Mouse (Mus musculus) thymus, adult 2 months (tissue): ENCODE measurements around the gene Usp24. TPM values are rescaled to one million over a fixed set of nuclear protein-coding genes. Genes with fewer than 3 reads are reported as not detected.
A peak's percentile ranks its signal among the peaks of the same experiment; 100 is the strongest.

ENCODE experiments used
- DNase-seq: peaks from one replicate; pipeline ENCODE4 v3.0.0; 2021
- H3K27ac ChIP-seq: fragments of 200-500 bp; 2 replicates; pipeline ENCODE4 v1.5.1; 2012; ENCODE audit warnings: low read length, control low read depth; ENCODE audit not compliant: control insufficient read depth, insufficient read depth
- H3K27me3 ChIP-seq: fragments of 200-500 bp; 2 replicates; pipeline ENCODE4 v1.6.1; 2012; ENCODE audit warnings: mild to moderate bottlenecking, low read length, moderate library complexity, mixed read lengths; ENCODE audit not compliant: control insufficient read depth, insufficient read depth
- H3K36me3 ChIP-seq: fragments of 200-500 bp; 2 replicates; pipeline ENCODE4 v1.6.1; 2012; ENCODE audit warnings: mild to moderate bottlenecking, low read length, moderate library complexity; ENCODE audit not compliant: control insufficient read depth, insufficient read depth
- H3K4me1 ChIP-seq: fragments of 200-500 bp; replicated peaks from 2 replicates; pipeline ENCODE4 v1.6.1; 2012; ENCODE audit warnings: low read length; ENCODE audit not compliant: control insufficient read depth, insufficient read depth
- H3K4me3 ChIP-seq: fragments of 200-500 bp; 2 replicates; pipeline ENCODE4 v1.5.1; 2012; ENCODE audit warnings: mild to moderate bottlenecking, low read length, control low read depth, moderate library complexity; ENCODE audit not compliant: control insufficient read depth, insufficient read depth
- CTCF ChIP-seq: fragments of 200-500 bp; IDR thresholded peaks from 2 replicates; pipeline ENCODE4 v1.5.1; 2012; ENCODE audit warnings: mild to moderate bottlenecking, control low read depth, low read length, moderate library complexity, borderline replicate concordance; ENCODE audit not compliant: control insufficient read depth, poor library complexity, insufficient read depth; ENCODE audit errors: extremely low read depth
- POLR2A ChIP-seq: fragments of 200-500 bp; IDR thresholded peaks from 2 replicates; pipeline ENCODE4 v1.6.1; 2012; ENCODE audit warnings: mild to moderate bottlenecking, low read length, control low read depth, moderate library complexity; ENCODE audit not compliant: control insufficient read depth, poor library complexity, insufficient read depth; ENCODE audit errors: extremely low read depth
- WGBS: fragments of 180-500 bp; shearing (Covaris S2); methylation state at CpG from one replicate; pipeline ENCODE4 v1.1.7; 2018; 5-methylcytosine and 5-hydroxymethylcytosine counted together
- polyA plus RNA-seq: library from polyadenylated mRNA; depleted of rRNA; stranded (reverse); fragments of >200 nt; gene quantifications from 2 replicates; pipeline ENCODE4 v1.2.3, GENCODE M21; 2012

Usp24 gene
- polyA plus RNA-seq, 1 experiment: 22.6 TPM

DNA sequence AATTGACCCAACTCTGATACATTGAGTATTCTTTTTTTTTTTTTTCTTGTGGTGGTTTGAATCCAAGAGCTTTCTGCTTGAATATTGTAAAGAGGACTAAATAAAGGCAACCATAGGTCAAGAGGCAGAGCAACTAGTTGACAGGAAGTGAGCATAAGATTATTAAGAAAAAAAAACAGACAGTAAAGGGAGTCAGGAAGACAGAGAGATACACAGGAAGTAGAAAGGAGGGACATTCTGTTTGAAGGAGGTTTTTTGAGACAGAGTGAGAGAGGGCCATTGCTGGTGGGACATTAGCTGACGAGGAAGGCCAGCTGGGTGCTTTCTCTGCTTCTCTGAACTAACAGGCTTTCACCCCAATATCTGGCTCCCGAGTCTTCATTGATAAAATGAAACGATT lies 7.9 kb upstream of the Usp24 start:
- Histone ChIP-seq H3K4me3 (no peak overlapping the region), H3K36me3 (no peaks in the 10 kb centered on the region), H3K27ac (no peak overlapping the region), H3K27me3 (no peaks in the 10 kb centered on the region), H3K4me1 (peaks cover 7% of the 10 kb centered on the region)
- TF ChIP-seq CTCF (no peak), POLR2A (no peak)
- DNase-seq: no peak
- WGBS: 91% methylated on average over 3 of the region's 3 CpGs

GRCm38 (mm10) chr4:106312651-106313050 lies 3.4 kb upstream of the Usp24 start:
- no peak overlapping the region for H3K4me3 ChIP-seq
- no peaks in the 10 kb centered on the region for H3K27me3 ChIP-seq
- TF ChIP-seq CTCF (no peak), POLR2A (no peak)
- H3K27ac ChIP-seq: peak overlapping the region; percentile 5; the same call in 1 of the 2 replicates
- DNase-seq: no peak
- WGBS: 91% methylated on average over 8 of the region's 8 CpGs
- H3K4me1 ChIP-seq: peaks cover 27% of the 10 kb centered on the region
- no peaks in the 10 kb centered on the region for H3K36me3 ChIP-seq

DNA sequence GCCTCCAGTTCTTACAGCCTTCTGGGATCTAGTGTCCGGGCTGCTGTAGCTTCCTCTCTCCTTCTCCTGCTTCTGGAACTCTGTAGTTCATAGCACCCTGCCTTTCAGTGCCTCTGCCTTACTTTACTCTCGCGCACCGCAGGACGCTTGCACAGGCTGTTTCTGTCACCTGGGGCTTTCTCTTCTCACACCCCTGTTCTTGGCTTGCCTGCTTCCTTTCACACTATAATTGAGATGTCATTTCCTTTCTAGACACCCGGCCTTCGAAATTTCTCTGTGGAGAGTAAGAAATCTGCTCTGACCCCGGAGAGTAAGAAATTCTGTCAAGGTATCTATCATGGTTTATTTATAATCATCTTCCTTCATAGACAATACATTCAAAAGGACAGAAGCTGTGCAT lies 2.9 kb upstream of the Usp24 start:
- Histone ChIP-seq H3K4me3 (no peak overlapping the region), H3K4me1 (peaks cover 28% of the 10 kb centered on the region), H3K27ac (peak overlapping the region; percentile 5; the same call in 1 of the 2 replicates), H3K36me3 (no peaks in the 10 kb centered on the region), H3K27me3 (no peaks in the 10 kb centered on the region)
- DNase-seq: peak; percentile 51
- WGBS: 38% methylated on average over 8 of the region's 8 CpGs
- no peak for TF ChIP-seq POLR2A
- TF ChIP-seq CTCF: no peak

DNA sequence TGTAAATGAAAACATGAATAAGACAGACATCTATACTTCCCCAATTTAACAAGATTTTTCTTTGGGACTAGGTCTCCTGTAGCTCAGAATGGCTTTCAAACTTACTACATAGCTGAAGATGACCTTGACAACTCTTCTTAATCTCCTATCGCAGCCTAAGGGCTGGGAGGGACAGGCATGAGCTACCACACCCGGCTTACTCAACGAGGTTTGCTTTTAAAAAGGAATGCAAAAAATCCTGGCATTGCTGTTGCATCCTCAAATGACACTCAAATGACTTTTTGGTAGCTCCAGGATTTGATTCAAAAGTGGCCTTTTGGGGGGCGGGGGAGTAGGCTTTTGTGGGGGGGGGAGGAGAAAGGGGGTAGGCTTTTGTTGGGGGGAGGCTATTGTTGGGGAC lies 2.1 kb upstream of the Usp24 start:
- no peak for TF ChIP-seq POLR2A
- TF ChIP-seq CTCF: no peak
- 48% methylated on average over 4 of the region's 4 CpGs for WGBS
- Histone ChIP-seq H3K27me3 (no peaks in the 10 kb centered on the region), H3K4me1 (peaks cover 26% of the 10 kb centered on the region), H3K4me3 (no peak overlapping the region), H3K36me3 (no peaks in the 10 kb centered on the region), H3K27ac (peak overlapping the region; percentile 62; the same call in 1 of the 2 replicates)
- DNase-seq: no peak

DNA sequence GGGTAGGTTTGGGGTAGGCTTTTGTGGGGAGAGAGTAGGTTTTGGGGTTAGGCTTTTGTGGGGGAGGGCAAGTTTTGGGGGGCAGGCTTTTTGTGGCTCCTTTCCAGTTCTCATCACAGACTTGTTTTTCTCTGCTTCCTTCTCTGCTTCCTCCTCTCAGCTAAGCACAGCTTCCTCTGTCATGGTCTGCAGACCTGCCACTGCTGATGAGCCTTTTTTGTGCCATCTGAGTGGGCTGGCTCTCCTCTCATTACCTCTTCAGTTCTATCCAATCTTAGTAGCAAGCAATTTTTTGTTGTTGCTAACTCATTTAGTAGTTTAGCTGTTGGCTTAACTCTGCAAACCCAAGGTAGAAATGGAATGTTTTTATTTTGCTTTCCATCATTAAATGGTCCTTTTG lies 1.7 kb upstream of the Usp24 start:
- Histone ChIP-seq H3K4me1 (peaks cover 27% of the 10 kb centered on the region), H3K4me3 (no peak overlapping the region), H3K36me3 (no peaks in the 10 kb centered on the region), H3K27ac (peak overlapping the region; percentile 62), H3K27me3 (no peaks in the 10 kb centered on the region)
- DNase-seq: peak; percentile 37
- TF ChIP-seq CTCF (no peak), POLR2A (no peak)

DNA sequence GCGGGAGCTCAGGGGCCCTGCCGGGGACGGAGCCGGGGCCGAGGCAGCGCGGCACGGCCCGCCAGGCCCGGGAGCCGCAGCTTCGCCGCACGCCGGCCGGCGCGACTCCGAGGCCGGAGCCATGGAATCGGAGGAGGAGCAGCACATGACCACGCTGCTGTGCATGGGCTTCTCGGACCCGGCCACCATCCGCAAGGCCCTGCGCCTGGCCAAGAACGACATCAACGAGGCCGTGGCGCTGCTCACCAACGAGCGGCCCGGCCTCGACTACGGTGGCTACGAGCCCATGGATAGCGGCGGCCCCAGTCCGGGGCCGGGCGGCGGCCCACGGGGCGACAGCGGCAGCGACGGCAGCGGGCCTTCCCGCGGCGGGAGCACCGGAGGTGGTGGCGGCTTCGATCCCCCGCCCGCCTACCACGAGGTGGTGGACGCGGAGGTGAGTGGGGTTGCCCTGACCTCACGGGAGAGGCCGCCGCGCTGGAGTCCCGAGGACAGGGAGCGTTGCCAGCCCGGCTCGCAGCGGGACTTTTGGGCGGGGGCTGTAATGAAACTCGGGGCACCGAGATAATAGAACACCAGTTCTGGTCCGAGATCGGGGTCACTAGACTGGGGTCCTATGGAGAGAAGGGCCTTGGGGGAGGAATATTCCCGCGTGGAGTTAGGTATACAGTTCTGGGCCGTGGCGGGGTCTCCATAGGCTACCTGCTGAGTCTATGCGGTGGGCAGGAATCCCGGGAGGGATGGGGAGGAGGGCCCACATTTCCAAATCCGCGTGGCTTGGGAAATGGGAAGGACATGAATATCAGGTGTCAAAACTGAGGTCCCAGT lies 552 bp downstream of the Usp24 start:
- no peak for TF ChIP-seq CTCF
- H3K4me1 ChIP-seq: peaks cover 25% of the 10 kb centered on the region
- H3K27me3 ChIP-seq: no peaks in the 10 kb centered on the region
- H3K36me3 ChIP-seq: no peaks in the 10 kb centered on the region
- H3K4me3 ChIP-seq: peak overlapping the region; percentile 87
- WGBS: under 1% methylated on average over 81 of the region's 81 CpGs
- H3K27ac ChIP-seq: no peak overlapping the region
- peak; percentile 49 for DNase-seq

GRCm38 (mm10) chr4:106317179-106318055 lies 1.4 kb downstream of the Usp24 start:
- H3K36me3 ChIP-seq: no peaks in the 10 kb centered on the region
- no peak overlapping the region for H3K27ac ChIP-seq
- no peaks in the 10 kb centered on the region for H3K27me3 ChIP-seq
- TF ChIP-seq CTCF (no peak), POLR2A (no peak)
- WGBS: 59% methylated on average over 19 of the region's 19 CpGs
- H3K4me3 ChIP-seq: peak overlapping the region; percentile 87
- DNase-seq: no peak
- H3K4me1 ChIP-seq: peaks cover 25% of the 10 kb centered on the region
